Mouse (Mus musculus) hindbrain, embryonic 13.5 days (tissue): ENCODE results near the gene Mrpl43. TPM values are rescaled to one million over a fixed set of nuclear protein-coding genes. Genes with fewer than 3 reads are reported as not detected.

Source experiments
- ATAC-seq: fragments of 200-750 bp; cut with Nextera tagmentation; 2 replicates; pipeline ENCODE4 v1.8.0; 2017; ENCODE audit warnings: moderate TSS enrichment; ENCODE audit not compliant: low FRiP score
- H3K27ac ChIP-seq: fragments of 300-500 bp; sonication (generic); 2 replicates; pipeline ENCODE4 v1.5.1; 2015; ENCODE audit warnings: inconsistent platforms, mild to moderate bottlenecking, moderate library complexity
- H3K27me3 ChIP-seq: fragments of 300-500 bp; sonication (generic); 2 replicates; pipeline ENCODE4 v1.6.1; 2015; ENCODE audit warnings: mild to moderate bottlenecking, inconsistent platforms
- H3K36me3 ChIP-seq: fragments of 300-500 bp; sonication (generic); 2 replicates; pipeline ENCODE4 v1.6.1; 2015; ENCODE audit warnings: mild to moderate bottlenecking, inconsistent platforms
- H3K4me1 ChIP-seq: fragments of 300-500 bp; sonication (generic); replicated peaks from 2 replicates; pipeline ENCODE4 v1.6.1; 2015; ENCODE audit warnings: inconsistent platforms
- H3K4me2 ChIP-seq: fragments of 300-500 bp; sonication (generic); 2 replicates; pipeline ENCODE4 v1.6.1; 2015; ENCODE audit warnings: inconsistent platforms, mild to moderate bottlenecking, moderate library complexity
- H3K4me3 ChIP-seq: fragments of 300-500 bp; sonication (generic); 2 replicates; pipeline ENCODE4 v1.5.1; 2015; ENCODE audit warnings: mild to moderate bottlenecking, inconsistent platforms
- H3K9ac ChIP-seq: fragments of 300-500 bp; sonication (generic); 2 replicates; pipeline ENCODE4 v1.6.1; 2015; ENCODE audit warnings: mild to moderate bottlenecking, inconsistent platforms
- H3K9me3 ChIP-seq: fragments of 300-500 bp; sonication (generic); 2 replicates; pipeline ENCODE4 v1.6.1; 2016; ENCODE audit warnings: inconsistent platforms
- WGBS: fragments of 180-500 bp; shearing (Covaris S2); methylation state at CpG from one replicate; pipeline ENCODE4 v1.1.7; 2015; 5-methylcytosine and 5-hydroxymethylcytosine counted together
- polyA plus RNA-seq: library from polyadenylated mRNA; unstranded; fragments of >200 nt; fragmentation: Nextera tagmentation; extraction: Ambion mirVana; gene quantifications from 2 replicates; pipeline ENCODE4 v1.2.1, GENCODE M21; 2015

The Mrpl43 gene
- polyA plus RNA-seq, 1 experiment from 2014 or later: 91.6 TPM

GRCm38 (mm10) chr19:44983366-44983765 lies 22.9 kb downstream of the Mrpl43 start:
- Histone ChIP-seq H3K36me3 (peaks cover 32% of the 10 kb centered on the region), H3K27me3 (0 out of 2 replicates have a peak, but pooled peaks cover 6% of the 10 kb centered on the region), H3K9me3 (no peaks in the 10 kb centered on the region), H3K4me1 (peaks cover 2% of the 10 kb centered on the region), H3K4me3 (no peak overlapping the region), H3K9ac (no peak overlapping the region), H3K4me2 (no peak overlapping the region), H3K27ac (no peak overlapping the region)
- no peak for ATAC-seq
- WGBS: 94% methylated on average over 6 of the region's 6 CpGs

GRCm38 (mm10) chr19:44982477-44983115 lies 23.6 kb downstream of the Mrpl43 start:
- H3K27me3 ChIP-seq: 0 out of 2 replicates have a peak, but pooled peaks cover 6% of the 10 kb centered on the region
- ATAC-seq: no peak
- peaks cover 40% of the 10 kb centered on the region for H3K36me3 ChIP-seq
- H3K9me3 ChIP-seq: no peaks in the 10 kb centered on the region
- no peak overlapping the region for H3K4me2 ChIP-seq
- no peak overlapping the region for H3K27ac ChIP-seq
- WGBS: 90% methylated on average over 7 of the region's 7 CpGs
- no peaks in the 10 kb centered on the region for H3K4me1 ChIP-seq
- no peak overlapping the region for H3K9ac ChIP-seq
- no peak overlapping the region for H3K4me3 ChIP-seq

GRCm38 (mm10) chr19:44980787-44981186 lies 25.5 kb downstream of the Mrpl43 start:
- Histone ChIP-seq H3K36me3 (peaks cover 58% of the 10 kb centered on the region), H3K9me3 (no peaks in the 10 kb centered on the region), H3K4me1 (no peaks in the 10 kb centered on the region), H3K27me3 (no peaks in the 10 kb centered on the region), H3K9ac (no peak overlapping the region), H3K27ac (no peak overlapping the region), H3K4me3 (no peak overlapping the region), H3K4me2 (no peak overlapping the region)
- ATAC-seq: no peak
- WGBS: 93% methylated on average over 2 of the region's 2 CpGs

- no peak for ATAC-seq
- Histone ChIP-seq H3K9me3 (no peaks in the 10 kb centered on the region), H3K4me2 (no peak overlapping the region), H3K36me3 (peaks cover 91% of the 10 kb centered on the region), H3K27ac (no peak overlapping the region), H3K4me3 (no peak overlapping the region), H3K9ac (no peak overlapping the region), H3K4me1 (no peaks in the 10 kb centered on the region), H3K27me3 (no peaks in the 10 kb centered on the region)
- WGBS: 91% methylated on average over 6 of the region's 6 CpGs
Measured at GRCm38 (mm10) chr19:44977148-44977547, 29.1 kb downstream of the Mrpl43 start.

- Histone ChIP-seq H3K4me1 (no peaks in the 10 kb centered on the region), H3K27me3 (no peaks in the 10 kb centered on the region), H3K27ac (no peak overlapping the region), H3K4me3 (no peak overlapping the region), H3K9ac (no peak overlapping the region), H3K9me3 (no peaks in the 10 kb centered on the region), H3K36me3 (peaks cover 92% of the 10 kb centered on the region), H3K4me2 (no peak overlapping the region)
- WGBS: 79% methylated on average over 6 of the region's 6 CpGs
- ATAC-seq: no peak
Measured at GRCm38 (mm10) chr19:44976636-44977035, 29.6 kb downstream of the Mrpl43 start.

- Histone ChIP-seq H3K27me3 (no peaks in the 10 kb centered on the region), H3K36me3 (peaks cover 87% of the 10 kb centered on the region), H3K4me2 (no peak overlapping the region), H3K9ac (no peak overlapping the region), H3K4me3 (no peak overlapping the region), H3K27ac (no peak overlapping the region), H3K4me1 (no peaks in the 10 kb centered on the region), H3K9me3 (no peaks in the 10 kb centered on the region)
- WGBS: 88% methylated on average over 3 of the region's 3 CpGs
- ATAC-seq: no peak
Measured at GRCm38 (mm10) chr19:44968329-44968728, 37.9 kb downstream of the Mrpl43 start.

- no peak overlapping the region for H3K9ac ChIP-seq
- H3K4me3 ChIP-seq: no peak overlapping the region
- no peak for ATAC-seq
- no peak overlapping the region for H3K4me2 ChIP-seq
- WGBS: 88% methylated on average over 1 of the region's 1 CpGs
- no peaks in the 10 kb centered on the region for H3K4me1 ChIP-seq
- no peaks in the 10 kb centered on the region for H3K27me3 ChIP-seq
- peaks cover 80% of the 10 kb centered on the region for H3K36me3 ChIP-seq
- no peak overlapping the region for H3K27ac ChIP-seq
- H3K9me3 ChIP-seq: no peaks in the 10 kb centered on the region
Measured at GRCm38 (mm10) chr19:44965978-44966377, 40.3 kb downstream of the Mrpl43 start.

GRCm38 (mm10) chr19:44959633-44960032 lies 46.6 kb downstream of the Mrpl43 start:
- no peaks in the 10 kb centered on the region for H3K4me1 ChIP-seq
- no peaks in the 10 kb centered on the region for H3K27me3 ChIP-seq
- H3K4me3 ChIP-seq: no peak overlapping the region
- no peak overlapping the region for H3K4me2 ChIP-seq
- H3K9me3 ChIP-seq: no peaks in the 10 kb centered on the region
- no peak overlapping the region for H3K9ac ChIP-seq
- 92% methylated on average over 2 of the region's 2 CpGs for WGBS
- no peak for ATAC-seq
- H3K36me3 ChIP-seq: peaks cover 77% of the 10 kb centered on the region
- H3K27ac ChIP-seq: no peak overlapping the region

Other genes with a start within 250 kb of the Mrpl43 start
- gene Slf2, start 75.3 kb downstream of the Mrpl43 start, polyA plus RNA-seq: 29.8 and 30.5 TPM in 2 replicates
- gene Sema4g, start 17.3 kb downstream of the Mrpl43 start, polyA plus RNA-seq: 19.2 and 19.9 TPM in 2 replicates
- 16.0 and 17.0 TPM in 2 replicates for gene Twnk, start 779 bp downstream of the Mrpl43 start, polyA plus RNA-seq
- gene Lzts2, start 8.0 kb upstream of the Mrpl43 start, polyA plus RNA-seq: 23.4 and 24.1 TPM in 2 replicates
- gene Pdzd7, start 39.3 kb upstream of the Mrpl43 start, polyA plus RNA-seq: 1.4 and 1.5 TPM in 2 replicates
- 63.1 and 65.4 TPM in 2 replicates for gene Sfxn3, start 41.1 kb upstream of the Mrpl43 start, polyA plus RNA-seq
- 4.7 and 6.3 TPM in 2 replicates for gene Kazald1, start 68.8 kb upstream of the Mrpl43 start, polyA plus RNA-seq
- gene Tlx1, start 144.2 kb upstream of the Mrpl43 start, polyA plus RNA-seq: 3.0 and 5.1 TPM in 2 replicates
- gene Lbx1, start 229.4 kb upstream of the Mrpl43 start, polyA plus RNA-seq: 9.5 and 11.8 TPM in 2 replicates